In the genomic region with DNA sequence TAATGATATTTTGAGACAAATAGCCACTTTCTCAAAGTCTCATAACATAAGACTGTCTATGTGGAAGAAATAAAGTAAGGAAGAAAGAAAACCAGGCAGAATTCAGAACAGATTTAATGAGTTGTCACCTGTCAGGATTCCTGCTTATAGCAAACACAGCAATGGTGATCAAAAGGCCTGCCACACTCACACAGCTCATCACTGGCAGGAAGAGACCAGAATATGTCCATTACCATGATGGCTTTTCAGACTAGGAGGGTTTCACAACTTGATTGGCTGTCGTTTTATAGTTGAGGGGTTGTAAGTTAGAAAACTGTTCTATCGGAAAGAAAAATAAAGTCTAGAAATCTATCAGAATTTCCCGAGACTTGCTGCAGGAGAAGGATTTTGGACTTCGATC, we compare ENCODE assay signal across 30 mouse cellular contexts.
"Had no signal": no experiment of that assay in that cellular context is flagged by ENCODE, and none has a peak within 500 bp of the region (broad histone marks: within the 10 kb centered on the region; RNA-seq: fewer than 3 reads in every experiment).

No protein-coding gene starts in this region.

- ATAC-seq: liver, embryonic 12.5 days; liver, postnatal 0 days; lung, postnatal 0 days; midbrain, embryonic 13.5 days had no signal

- H3K27me3 ChIP-seq: limb, embryonic 12.5 days; limb, embryonic 13.5 days; limb, embryonic 15.5 days; liver, embryonic 12.5 days; liver, embryonic 13.5 days; liver, embryonic 15.5 days; lung, embryonic 15.5 days; megakaryocyte, embryonic 14.5 days; midbrain, embryonic 12.5 days; midbrain, embryonic 13.5 days; neural tube, embryonic 12.5 days had no signal

- H3K4me1 ChIP-seq: limb, embryonic 10.5 days; limb, embryonic 12.5 days; limb, embryonic 13.5 days; limb, embryonic 15.5 days; liver, embryonic 12.5 days; liver, embryonic 13.5 days; liver, embryonic 15.5 days; lung, embryonic 15.5 days; megakaryocyte, embryonic 14.5 days; midbrain, embryonic 10.5 days; midbrain, embryonic 12.5 days; midbrain, embryonic 13.5 days; neural tube, embryonic 12.5 days had no signal

- H3K4me2 ChIP-seq: limb, embryonic 12.5 days; limb, embryonic 13.5 days; limb, embryonic 15.5 days; liver, embryonic 11.5 days; liver, embryonic 12.5 days; liver, embryonic 13.5 days; liver, embryonic 15.5 days; lung, embryonic 14.5 days; lung, embryonic 15.5 days; midbrain, embryonic 11.5 days; midbrain, embryonic 12.5 days; midbrain, embryonic 13.5 days; neural tube, embryonic 12.5 days had no signal

- H3K9me3 ChIP-seq: limb, embryonic 10.5 days; limb, embryonic 12.5 days; limb, embryonic 13.5 days; limb, embryonic 15.5 days; liver, embryonic 12.5 days; liver, embryonic 13.5 days; liver, embryonic 15.5 days; lung, embryonic 15.5 days; megakaryocyte, embryonic 14.5 days; midbrain, embryonic 10.5 days; midbrain, embryonic 12.5 days; midbrain, embryonic 13.5 days; neural tube, embryonic 12.5 days had no signal

- H3K4me3 ChIP-seq: left cerebral cortex, adult 2 months; limb, embryonic 10.5 days; limb, embryonic 12.5 days; limb, embryonic 13.5 days; limb, embryonic 15.5 days; liver, embryonic 12.5 days; liver, embryonic 13.5 days; liver, embryonic 15.5 days; lung, embryonic 15.5 days; megakaryocyte, embryonic 14.5 days; midbrain, embryonic 10.5 days; midbrain, embryonic 12.5 days; midbrain, embryonic 13.5 days; myocyte; neural tube, embryonic 12.5 days had no signal

- DNase-seq: left cerebral cortex, postnatal 4 days; liver; liver, embryonic 13.5 days; liver, postnatal 0 days; lung, adult 18-20 months; lung, adult 2 months; lung, embryonic 14.5 days; lung, postnatal 10 days; lung, postnatal 14 days; lung, postnatal 36 days; lung, postnatal 4 days had no signal

- H3K36me3 ChIP-seq: limb, embryonic 10.5 days; limb, embryonic 12.5 days; limb, embryonic 13.5 days; limb, embryonic 15.5 days; liver, embryonic 12.5 days; liver, embryonic 13.5 days; liver, embryonic 15.5 days; lung, embryonic 15.5 days; midbrain, embryonic 10.5 days; midbrain, embryonic 12.5 days; midbrain, embryonic 13.5 days; neural tube, embryonic 12.5 days had no signal

- H3K9ac ChIP-seq: limb, embryonic 12.5 days; limb, embryonic 13.5 days; limb, embryonic 15.5 days; liver, embryonic 12.5 days; liver, embryonic 13.5 days; liver, embryonic 14.5 days; liver, embryonic 15.5 days; liver, postnatal 0 days; lung, embryonic 14.5 days; lung, embryonic 15.5 days; midbrain, embryonic 12.5 days; midbrain, embryonic 13.5 days; neural tube, embryonic 12.5 days had no signal

- H3K27ac ChIP-seq: left cerebral cortex, adult 2 months; limb, embryonic 10.5 days; limb, embryonic 12.5 days; limb, embryonic 13.5 days; limb, embryonic 15.5 days; liver, embryonic 12.5 days; liver, embryonic 13.5 days; liver, embryonic 14.5 days; liver, embryonic 15.5 days; lung, embryonic 15.5 days; macrophage; midbrain, embryonic 10.5 days; midbrain, embryonic 12.5 days; midbrain, embryonic 13.5 days; neural tube, embryonic 12.5 days had no signal
